Mouse (Mus musculus): ENCODE data around the gene Trpc5. TPM values are rescaled to one million over a fixed set of nuclear protein-coding genes. Genes with fewer than 3 reads are reported as not detected.

Gene Trpc5
- total RNA-seq, 1 experiment from 2014 or later: not detected

DNA sequence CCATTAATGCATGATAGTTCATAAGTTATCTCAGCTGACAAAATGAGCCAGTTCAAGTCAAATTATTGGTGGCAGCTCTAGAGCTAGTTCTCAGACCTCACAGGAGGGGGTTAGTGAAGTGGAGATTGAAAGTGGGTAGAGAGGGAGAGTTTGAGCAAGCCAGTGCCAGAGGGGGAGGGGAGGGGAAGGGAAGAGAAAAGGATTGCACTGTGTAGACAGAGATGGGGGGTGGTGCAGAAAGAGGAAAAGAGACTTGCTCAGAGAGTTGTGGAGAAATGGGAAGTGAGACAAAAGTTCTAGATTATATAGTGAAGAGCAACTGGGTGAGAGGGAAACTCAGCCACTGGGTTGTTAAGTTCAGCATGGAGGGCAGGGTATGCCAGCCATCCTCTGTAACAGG, 349.6 kb downstream of the Trpc5 start:
- ATAC-seq (replicated peaks; ENCODE audit: low read depth, poor library complexity, severe bottlenecking): peak; percentile 73

DNA sequence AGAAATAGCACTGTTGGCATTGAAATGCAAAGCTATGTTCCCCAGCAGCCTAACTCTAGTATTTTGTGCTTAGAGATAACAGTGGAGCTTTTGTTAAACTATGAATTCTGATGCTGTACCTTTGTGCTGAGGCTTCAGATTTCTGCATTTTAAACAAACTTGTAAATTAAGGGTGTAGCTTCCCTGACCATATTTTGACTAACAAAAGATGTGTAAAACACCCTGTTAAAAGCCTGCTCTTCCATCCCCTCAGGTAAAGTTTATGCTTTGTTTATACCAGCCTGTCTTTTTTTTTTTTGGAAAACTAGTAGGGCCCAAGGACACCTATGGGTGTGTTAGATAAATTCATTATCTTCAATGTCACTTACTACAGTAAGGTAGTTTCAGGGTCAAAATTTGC, 350.0 kb downstream of the Trpc5 start:
- no peak for ATAC-seq (replicated peaks; ENCODE audit: low read depth, poor library complexity, severe bottlenecking)

DNA sequence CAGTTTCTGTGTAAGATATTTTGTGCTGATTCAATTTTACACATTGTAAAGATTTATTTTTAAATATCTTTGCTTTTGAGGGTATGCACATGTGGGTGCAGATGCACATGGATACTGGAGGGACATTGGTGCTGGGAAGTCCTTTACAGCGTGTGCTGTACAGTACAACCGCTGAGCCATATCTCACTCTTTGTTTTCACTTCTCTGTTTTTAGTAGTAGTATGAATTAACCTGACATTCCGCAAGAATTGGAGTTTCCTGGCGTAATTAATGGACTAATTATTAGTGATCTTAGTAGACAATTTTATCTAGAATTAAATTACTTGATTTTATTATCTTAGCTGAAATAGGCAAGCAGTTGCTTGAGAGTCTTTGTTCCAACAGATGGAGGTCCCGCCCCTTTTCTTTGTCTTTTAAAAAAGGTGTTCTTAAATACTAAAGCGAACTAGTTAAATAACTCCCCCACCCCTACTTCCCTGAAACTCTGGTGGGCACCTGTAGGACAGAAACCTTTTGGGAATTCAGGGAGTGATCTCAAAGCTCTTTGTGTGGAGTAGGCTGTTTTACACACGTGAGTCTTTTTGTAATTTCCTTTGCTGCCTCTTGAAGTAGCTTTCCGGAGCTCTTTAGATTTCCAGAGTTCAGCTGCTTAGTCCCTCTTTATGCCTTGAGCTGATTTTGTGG, 352.5 kb downstream of the Trpc5 start:
- no peak for ATAC-seq (replicated peaks; ENCODE audit: low read depth, poor library complexity, severe bottlenecking)

Other genes with a start within 250 kb of the Trpc5 start
- gene Trpc5os, start 231.6 kb downstream of the Trpc5 start, total RNA-seq (2017): not detected in 2 replicates
- gene Rtl4, start 727 bp upstream of the Trpc5 start, total RNA-seq (2017): not detected in 2 replicates